In genomic region chr2:26380131-26380771, GRCm38 (mm10) we compare ENCODE assay signal across 8 mouse cellular contexts. TPM values are rescaled to one million over a fixed set of nuclear protein-coding genes. Genes with fewer than 3 reads are reported as not detected.
DNase-seq lines count a peak whose midpoint lies in the region; ATAC-seq and TF ChIP-seq lines count a peak whose summit lies in the region.

Snapc4 (minus strand) TSS chr2:26380653.

- intact Hi-C loops in heart, adult 2 months (cut with DNase I), result loop anchor here (10.0 kb wide), 1 partner anchor 145 kb away; the partner anchor contains the start of gene Qsox2

- peak within 1 kb of the TSS; percentile 89 for H3K9ac ChIP-seq in embryonic facial prominence, embryonic 13.5 days
- peak within 1 kb of the TSS; percentile 86 for H3K9ac ChIP-seq in heart, adult 2 months (ENCODE audit: low read depth, low read length)
- H3K9ac ChIP-seq in limb, embryonic 15.5 days, result peak within 1 kb of the TSS; percentile 77

- H3K27ac ChIP-seq in embryonic facial prominence, embryonic 13.5 days, result peak within 1 kb of the TSS; percentile 68
- peak within 1 kb of the TSS; percentile 4 for H3K27ac ChIP-seq in heart, adult 2 months
- peak within 1 kb of the TSS; percentile 75 for H3K27ac ChIP-seq in limb, embryonic 15.5 days

- DNase-seq in 416B (ENCODE audit: low read depth), result peak; percentile 85
- DNase-seq in adrenal gland, postnatal 36 days, result peak; percentile 92 to 94
- DNase-seq in heart, adult 2 months, result peak; percentile 86 to 87
- DNase-seq in kidney, adult 8-10 months, result peak; percentile 80 to 89
- peak; percentile 81 to 90 for DNase-seq in spleen, postnatal 4 days (ENCODE audit: low spot score in 2 of 2)

- peak within 1 kb of the TSS; percentile 93 for H3K4me2 ChIP-seq in embryonic facial prominence, embryonic 13.5 days
- peak within 1 kb of the TSS; percentile 84 for H3K4me2 ChIP-seq in limb, embryonic 15.5 days

- WGBS in embryonic facial prominence, embryonic 13.5 days, result 1% methylated on average over 38 of the region's 38 CpGs
- WGBS in heart, adult 2 months, result under 1% methylated on average over 38 of the region's 38 CpGs
- under 1% methylated on average over 38 of the region's 38 CpGs for WGBS in limb, embryonic 15.5 days

- 0 out of 2 replicates have a peak, but pooled peaks cover 3% of the 10 kb centered on the region for H3K79me2 ChIP-seq in heart, adult 2 months (replicated peaks; ENCODE audit: control insufficient read depth, insufficient read depth, low read length)

- peaks cover 66% of the 10 kb centered on the region for H3K36me3 ChIP-seq in embryonic facial prominence, embryonic 13.5 days
- no peaks in the 10 kb centered on the region for H3K36me3 ChIP-seq in heart, adult 2 months (ENCODE audit: control insufficient read depth, insufficient read depth, low read length)
- peaks cover 71% of the 10 kb centered on the region for H3K36me3 ChIP-seq in limb, embryonic 15.5 days

- TF ChIP-seq CTCF in heart, adult 2 months (IDR thresholded peaks at IDR 0.05), result no peak

- TF ChIP-seq POLR2A in heart, adult 2 months (IDR thresholded peaks at IDR 0.05; ENCODE audit: insufficient read depth, low read depth, low read length), result peak; percentile 58; the same call in 1 of the 2 replicates

- peak within 1 kb of the TSS; percentile 92 for H3K4me3 ChIP-seq in embryonic facial prominence, embryonic 13.5 days
- H3K4me3 ChIP-seq in heart, adult 2 months, result peak within 1 kb of the TSS; percentile 83
- H3K4me3 ChIP-seq in limb, embryonic 15.5 days, result peak within 1 kb of the TSS; percentile 81

- ATAC-seq in embryonic facial prominence, embryonic 13.5 days (ENCODE audit: insufficient number of reproducible peaks, insufficient read depth, low FRiP score, low TSS enrichment, low read depth), result peak; percentile 88
- peak; percentile 79; the same call in 1 of the 2 replicates for ATAC-seq in limb, embryonic 15.5 days (ENCODE audit: insufficient number of reproducible peaks, low FRiP score, low TSS enrichment, low read depth)
- peak; percentile 91 for ATAC-seq in monocyte, adult 5-6 weeks (replicated peaks; ENCODE audit: insufficient number of reproducible peaks, low FRiP score, low TSS enrichment, poor library complexity, severe bottlenecking)

- TF ChIP-seq EP300 in heart, adult 2 months (IDR thresholded peaks at IDR 0.05; ENCODE audit: insufficient read depth, low read depth, low read length), result no peak

- no peaks in the 10 kb centered on the region for H3K27me3 ChIP-seq in embryonic facial prominence, embryonic 13.5 days
- no peaks in the 10 kb centered on the region for H3K27me3 ChIP-seq in heart, adult 2 months (ENCODE audit: control insufficient read depth, insufficient read depth, low read length)
- H3K27me3 ChIP-seq in limb, embryonic 15.5 days, result no peaks in the 10 kb centered on the region

- peaks cover 5% of the 10 kb centered on the region for H3K4me1 ChIP-seq in embryonic facial prominence, embryonic 13.5 days
- peaks cover 3% of the 10 kb centered on the region for H3K4me1 ChIP-seq in heart, adult 2 months (ENCODE audit: control insufficient read depth, insufficient read depth, low read length)
- H3K4me1 ChIP-seq in limb, embryonic 15.5 days, result peaks cover 9% of the 10 kb centered on the region; the same call in 1 of the 2 replicates

- H3K9me3 ChIP-seq in embryonic facial prominence, embryonic 13.5 days, result no peaks in the 10 kb centered on the region
- H3K9me3 ChIP-seq in limb, embryonic 15.5 days, result no peaks in the 10 kb centered on the region

RNA-seq across cellular contexts. Expression of gene Snapc4, which starts in this region (rescaled TPM):
- 10 to 100 TPM; 24.7 to 34.4 TPM for total RNA-seq in adrenal gland, postnatal 36 days (2021)
- 33.9 and 38.9 TPM in 2 replicates for polyA plus RNA-seq in embryonic facial prominence, embryonic 13.5 days (2015; fragmentation: Nextera tagmentation; extraction: Ambion mirVana)
- total RNA-seq in heart, adult 2 months (2021), result 1 to 10 TPM; 7.2 to 9.5 TPM
- polyA plus RNA-seq in heart, adult 2 months (2012; rRNA removed), result 20.4 and 24.3 TPM in 2 replicates
- 23.7 and 25.8 TPM in 2 replicates for polyA plus RNA-seq in limb, embryonic 15.5 days (2015; fragmentation: Nextera tagmentation; extraction: Ambion mirVana)
- total RNA-seq in monocyte, adult 5-6 weeks (2017), result 29.6 to 63.7 TPM (median 31.7 TPM) in 3 replicates

Comparison
In these comparisons a context has a peak if more than half of its experiments do, and no peak if none do; other contexts are left out.
1. Peak in every context shown above with its lines: DNase-seq, ATAC-seq, H3K4me3 ChIP-seq and H3K27ac ChIP-seq.
2. H3K27ac ChIP-seq: peak in every context shown above with its lines; median percentile 75 in limb, embryonic 15.5 days; 68 in embryonic facial prominence, embryonic 13.5 days; 4 in heart, adult 2 months.